Mouse (Mus musculus) ovary, postnatal 10 days (tissue): ENCODE data around the gene Hes7.
A peak's percentile ranks its signal among the peaks of the same experiment; 100 is the strongest.
"Not testable (repeated sequence)": the region's sequence is repeated elsewhere in the genome, so short reads cannot be mapped to it uniquely, and the experiment has no call there.

Experiments
- DNase-seq: peaks from one replicate; pipeline ENCODE4 v3.0.0; 2022; ENCODE audit warnings: low spot score

The Hes7 gene

DNA sequence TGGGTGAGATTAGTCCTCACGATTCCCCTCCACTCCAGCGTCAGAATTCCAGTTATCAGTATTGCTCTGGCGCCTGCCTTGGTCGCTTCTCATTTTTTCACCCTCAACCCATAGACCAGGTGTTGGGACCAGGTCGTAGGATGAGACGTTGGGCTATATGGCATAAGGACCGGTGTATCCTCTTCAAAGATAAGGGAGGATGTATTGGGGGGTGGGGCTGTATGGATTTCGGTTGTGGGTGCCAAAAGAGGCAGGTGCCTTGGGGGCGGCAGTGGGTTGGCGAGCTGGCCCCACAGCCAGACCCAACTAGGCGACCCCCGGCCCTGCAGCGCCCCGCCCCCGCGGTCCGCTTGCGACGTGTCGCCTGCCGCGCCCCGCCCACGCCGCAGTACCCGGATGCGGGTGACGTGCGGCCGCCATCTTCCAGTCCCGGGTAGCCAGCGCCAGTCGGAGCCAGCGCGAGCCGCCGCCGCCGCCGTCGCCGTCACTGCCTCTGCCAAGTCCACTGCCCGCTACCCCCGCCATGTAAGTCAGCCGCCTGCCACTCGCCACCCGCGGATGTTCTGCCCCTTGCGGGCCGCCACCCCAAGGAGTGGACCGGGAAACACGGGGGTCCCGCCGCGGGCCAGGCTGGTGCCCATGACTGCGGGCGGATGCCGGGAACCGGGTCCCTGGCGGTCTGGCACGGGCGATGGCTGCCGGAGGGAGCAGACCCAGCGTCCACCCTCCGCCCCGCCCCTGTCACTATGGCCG is 31.9 kb upstream of the Hes7 start, which contains the start of gene Vamp2:
Gene Vamp2, plus strand, starts transcription at position 388 of the 753 bp plus-strand sequence.
- peak; percentile 84 for DNase-seq

DNA sequence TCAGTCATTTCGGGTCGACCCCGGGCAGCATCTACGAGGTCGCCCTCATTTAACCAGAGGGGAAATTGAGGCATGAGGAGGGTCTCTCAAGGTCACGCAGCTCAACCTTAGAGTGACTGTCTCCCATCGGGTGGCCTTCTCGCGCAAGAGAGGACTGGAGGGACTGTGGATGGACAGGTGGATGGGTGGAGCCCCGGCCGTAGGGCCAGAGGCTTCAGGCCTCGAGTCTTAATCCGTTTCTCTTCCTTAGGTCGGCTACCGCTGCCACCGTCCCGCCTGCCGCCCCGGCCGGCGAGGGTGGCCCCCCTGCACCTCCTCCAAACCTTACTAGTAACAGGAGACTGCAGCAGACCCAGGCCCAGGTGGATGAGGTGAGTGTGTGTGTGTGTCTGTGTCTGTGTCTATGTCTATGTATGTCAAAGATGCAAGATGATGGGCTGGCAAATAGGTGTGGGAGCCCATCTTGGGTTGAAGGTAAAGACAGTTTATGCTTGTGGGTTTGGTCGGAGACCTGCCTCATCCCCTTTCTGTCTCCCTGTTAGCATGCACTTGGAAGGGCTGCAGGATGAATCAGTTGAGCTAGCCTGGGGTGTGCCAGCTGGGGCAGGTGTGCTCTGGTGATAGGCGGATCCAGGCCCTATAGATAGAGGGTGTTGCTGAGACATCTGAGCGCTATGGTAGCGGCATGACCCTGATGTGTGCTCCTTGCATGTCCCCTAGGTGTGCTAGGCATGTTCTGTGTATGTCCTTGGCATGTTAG is 31.2 kb upstream of the Hes7 start:
- no peak for DNase-seq

DNA sequence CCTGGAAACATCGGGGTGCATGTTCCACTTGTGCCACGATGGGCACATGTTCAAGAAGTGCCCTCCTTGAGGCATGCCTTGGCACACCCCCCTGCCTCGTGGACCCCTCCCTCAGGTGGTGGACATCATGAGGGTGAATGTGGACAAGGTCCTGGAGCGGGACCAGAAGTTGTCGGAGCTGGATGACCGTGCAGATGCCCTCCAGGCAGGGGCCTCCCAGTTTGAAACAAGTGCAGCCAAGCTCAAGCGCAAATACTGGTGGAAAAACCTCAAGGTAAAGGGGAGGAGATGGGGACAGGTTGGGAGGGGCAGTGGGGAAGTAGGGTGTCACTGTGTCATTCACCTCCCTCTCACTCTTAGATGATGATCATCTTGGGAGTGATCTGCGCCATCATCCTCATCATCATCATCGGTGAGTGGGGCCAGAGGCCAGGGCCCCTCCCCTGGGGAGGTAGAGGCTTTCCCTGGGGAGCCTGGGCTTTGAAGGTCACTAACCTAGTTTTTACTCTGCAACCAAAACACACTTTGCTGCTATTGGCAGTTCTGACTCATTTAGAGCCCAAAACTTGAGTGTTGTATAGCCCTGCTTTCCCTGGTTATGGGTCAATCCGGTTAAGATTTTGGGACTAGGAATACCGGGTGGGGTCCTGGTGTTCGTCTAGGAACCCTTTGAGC is 30.5 kb upstream of the Hes7 start:
- DNase-seq, result no peak

DNA sequence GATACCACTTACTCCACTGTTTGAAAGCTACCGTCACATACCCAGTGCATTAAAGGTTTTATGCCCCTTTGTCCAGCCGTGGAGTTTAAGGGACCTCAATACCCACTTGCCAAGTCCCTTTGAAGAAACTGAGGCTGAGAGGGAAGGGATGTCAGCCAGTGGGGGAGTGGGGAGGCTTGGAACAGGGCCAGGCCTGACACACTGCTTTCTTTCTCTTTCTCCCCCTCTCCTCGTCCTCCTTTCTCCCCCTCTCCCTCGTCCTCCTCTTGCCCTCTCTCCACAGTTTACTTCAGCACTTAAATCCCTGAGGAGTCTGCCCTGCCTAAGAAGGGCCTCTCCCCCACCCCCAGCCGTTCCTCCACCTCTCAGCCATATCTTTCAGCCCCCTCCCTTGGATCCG is 29.8 kb upstream of the Hes7 start:
- no peak for DNase-seq

DNA sequence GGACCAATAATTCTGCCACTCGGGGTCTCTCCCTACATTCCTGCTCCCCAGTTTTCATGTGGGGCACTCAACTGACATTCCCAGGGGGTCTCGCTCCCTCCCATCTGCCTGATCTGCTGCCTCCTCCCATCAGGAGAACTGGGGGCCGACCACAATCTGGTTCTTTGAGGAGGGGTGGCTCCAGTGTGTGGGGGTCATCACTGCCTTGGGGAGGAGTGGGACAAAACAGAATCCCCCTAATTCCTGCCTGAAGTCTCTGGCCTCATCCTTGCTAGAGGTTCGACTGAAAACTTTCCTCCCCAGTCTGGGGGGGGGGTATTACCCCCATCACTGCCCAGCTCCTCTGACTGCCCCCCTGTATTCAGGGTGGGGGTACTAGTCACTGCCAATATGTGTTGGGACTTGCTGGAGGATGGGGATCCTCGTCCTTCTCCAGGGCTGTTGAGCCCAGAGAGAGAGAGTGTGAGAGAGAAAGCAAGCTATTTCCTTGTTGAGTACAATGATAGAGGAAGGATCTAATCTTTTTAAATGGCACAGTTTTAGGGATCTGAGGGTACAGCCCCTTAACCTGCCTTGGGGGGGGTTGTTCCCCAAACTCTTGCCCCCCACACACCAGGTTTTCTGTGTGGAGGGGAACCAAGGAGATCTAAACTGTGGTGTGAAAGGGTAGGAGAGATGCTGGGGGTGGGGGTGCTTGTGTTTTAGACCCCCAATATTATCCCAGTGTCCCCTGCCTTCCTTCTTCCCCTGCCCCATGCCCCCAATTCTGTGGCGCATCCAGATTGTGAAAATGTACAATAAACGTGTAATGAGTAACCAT is 28.4 kb upstream of the Hes7 start:
- no peak for DNase-seq

DNA sequence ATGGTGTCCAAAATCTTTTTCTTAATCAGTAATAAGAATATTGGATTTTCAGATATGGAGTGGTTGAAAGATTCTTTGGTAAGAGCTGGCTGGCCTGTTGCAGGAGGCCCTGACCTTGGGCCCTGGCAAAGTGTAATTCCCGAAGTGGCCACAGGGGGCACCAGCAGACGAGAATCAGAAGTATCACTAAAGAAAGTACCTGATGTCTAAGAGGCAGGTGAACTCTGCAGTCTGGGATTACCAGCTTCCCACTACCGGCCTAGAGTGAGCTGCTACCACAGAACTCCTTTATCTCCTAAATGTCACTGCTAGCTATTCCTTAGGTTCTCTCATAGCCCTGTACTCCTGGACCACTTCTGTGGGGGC is 27.8 kb upstream of the Hes7 start:
- DNase-seq, result no peak

DNA sequence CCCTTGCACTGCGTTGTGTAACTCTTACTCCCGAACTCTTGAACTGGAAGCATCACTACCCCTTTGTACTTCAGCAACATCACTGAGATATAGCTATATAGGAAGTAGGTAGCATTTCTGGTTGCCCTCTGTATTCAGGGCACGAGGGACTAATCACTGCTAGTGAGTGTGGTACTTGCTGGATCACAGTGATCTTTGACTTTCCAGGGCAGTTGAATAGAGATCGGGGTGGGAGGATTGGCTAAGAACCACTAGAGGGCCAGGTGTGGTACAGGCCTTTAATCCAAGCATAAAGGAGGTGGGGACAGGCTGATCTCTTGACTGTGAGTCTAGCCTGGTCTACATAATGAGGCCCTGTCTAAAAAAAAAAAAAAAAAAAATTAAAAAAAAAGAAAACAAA is 27.3 kb upstream of the Hes7 start:
- no peak for DNase-seq

DNA sequence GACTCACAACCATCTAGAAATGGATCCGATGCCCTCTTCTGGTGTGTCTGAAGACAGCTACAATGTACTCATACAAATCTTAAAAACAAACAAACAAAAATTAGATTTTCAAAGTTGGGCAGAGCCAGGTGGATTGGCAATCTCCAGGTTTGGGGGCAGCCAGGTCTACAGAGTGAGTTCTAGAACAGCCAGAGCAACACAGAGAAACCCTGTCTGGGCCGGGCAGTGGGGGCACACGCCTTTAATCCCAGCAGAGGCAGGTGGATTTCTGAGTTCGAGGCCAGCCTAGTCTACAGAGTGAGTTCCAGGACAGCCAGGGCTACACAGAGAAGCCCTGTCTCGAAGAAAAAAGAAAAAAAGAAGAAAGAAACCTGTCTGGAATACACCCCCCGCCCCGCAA is 26.3 kb upstream of the Hes7 start:
- DNase-seq, result not testable (repeated sequence)

DNA sequence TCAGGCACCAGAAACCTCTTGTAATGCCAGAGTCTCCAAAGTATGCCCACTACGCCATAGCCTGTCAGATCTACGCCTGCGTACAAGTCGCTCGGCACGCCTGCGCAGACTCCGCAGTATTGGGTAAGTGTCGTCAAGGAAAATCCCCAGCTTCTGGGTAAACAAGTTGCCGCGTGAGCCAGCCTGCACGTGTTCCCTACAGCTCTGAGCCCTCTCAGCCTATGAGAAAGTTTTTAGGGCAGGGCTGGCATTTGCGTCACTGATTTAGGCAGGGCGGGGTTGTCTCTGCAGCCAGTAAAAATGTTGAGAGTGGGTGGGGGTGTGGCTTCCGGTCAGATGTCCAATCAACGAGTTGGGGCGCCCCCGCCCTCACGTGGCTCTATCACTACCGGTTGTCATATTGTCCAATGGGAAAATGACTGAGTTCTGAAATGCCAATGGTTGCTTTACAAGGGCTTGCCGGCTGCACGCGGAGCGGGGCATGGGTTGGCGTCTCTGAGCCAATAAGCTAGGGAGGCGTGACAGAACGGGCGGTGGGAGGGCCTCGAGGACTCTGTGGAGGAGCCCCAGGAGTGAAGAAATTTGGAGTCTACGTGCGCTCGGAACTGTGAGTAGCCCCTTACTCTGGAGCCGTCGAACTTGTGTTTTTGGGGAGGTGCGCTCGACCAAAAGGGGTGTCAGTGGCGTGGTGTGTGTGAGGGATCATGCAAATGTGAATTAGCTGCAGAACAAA is 25.3 kb upstream of the Hes7 start, which contains the start of gene Per1:
Gene Per1, plus strand, starts transcription at position 521 of the 733 bp plus-strand sequence.
- DNase-seq, result peak; percentile 83

DNA sequence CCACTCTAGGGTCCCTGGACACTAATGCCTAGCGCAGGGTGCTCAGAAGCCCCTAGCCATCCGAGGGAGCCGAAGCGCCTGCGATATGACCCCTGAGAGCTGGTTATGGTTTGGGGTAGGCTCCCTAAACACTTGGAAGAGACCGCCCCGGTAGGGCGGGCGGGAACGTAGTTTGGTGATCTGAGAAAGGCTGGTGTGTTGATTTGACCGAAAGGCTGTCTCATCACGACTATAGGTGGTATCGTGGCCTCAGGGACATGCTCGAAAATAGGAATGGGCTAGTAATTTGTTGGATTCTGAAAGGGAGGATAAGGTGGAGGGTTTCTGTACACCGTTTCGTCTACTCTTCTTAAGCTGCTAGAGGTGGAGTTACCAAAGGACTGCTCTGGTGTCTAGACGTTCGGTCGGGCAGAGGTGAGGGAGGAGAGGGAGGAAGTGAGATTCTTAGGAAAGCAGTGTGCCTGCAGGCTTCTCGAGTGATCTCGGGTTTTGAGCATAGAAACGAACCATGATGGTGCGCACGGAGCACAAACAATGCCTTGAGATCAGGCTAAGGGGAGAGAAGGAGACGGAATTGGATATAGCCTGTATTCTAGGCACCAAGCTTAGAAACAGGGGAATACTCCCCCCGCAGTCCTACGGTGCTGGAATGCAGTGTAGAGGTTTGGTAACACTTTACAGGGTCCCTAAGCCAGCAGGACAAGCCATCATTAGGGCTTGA is 24.5 kb upstream of the Hes7 start:
- DNase-seq, result no peak

DNA sequence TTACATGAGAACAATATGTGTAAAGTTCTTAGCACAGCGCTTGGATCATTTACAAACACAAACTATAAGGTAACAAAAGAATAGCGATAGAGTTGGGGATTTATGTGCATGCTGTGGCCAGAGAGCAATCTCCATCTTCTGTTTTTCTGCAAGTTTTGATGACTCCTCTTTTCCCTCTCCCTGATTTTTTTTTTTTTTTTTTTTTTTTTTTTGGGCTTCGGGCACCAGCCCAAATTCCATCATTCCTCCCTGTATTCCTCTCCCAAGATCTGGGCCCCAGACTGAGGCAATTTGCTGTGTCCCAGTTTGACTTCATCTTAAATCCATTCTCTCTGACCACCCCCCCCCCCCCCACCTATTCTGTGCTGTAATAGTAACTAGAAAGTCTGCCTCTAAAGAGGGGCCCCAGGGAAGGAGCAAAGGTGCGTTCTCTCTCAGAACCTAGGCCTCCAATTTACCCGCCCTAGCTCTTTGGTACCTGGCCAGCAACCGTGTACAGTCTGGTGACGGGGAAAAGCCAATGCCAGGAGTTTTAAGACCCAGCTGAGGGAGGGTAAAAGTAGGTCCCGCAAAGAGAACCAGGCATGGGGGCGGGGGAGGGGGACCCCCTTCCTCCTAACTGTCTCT is 23.7 kb upstream of the Hes7 start:
- DNase-seq, result no peak

DNA sequence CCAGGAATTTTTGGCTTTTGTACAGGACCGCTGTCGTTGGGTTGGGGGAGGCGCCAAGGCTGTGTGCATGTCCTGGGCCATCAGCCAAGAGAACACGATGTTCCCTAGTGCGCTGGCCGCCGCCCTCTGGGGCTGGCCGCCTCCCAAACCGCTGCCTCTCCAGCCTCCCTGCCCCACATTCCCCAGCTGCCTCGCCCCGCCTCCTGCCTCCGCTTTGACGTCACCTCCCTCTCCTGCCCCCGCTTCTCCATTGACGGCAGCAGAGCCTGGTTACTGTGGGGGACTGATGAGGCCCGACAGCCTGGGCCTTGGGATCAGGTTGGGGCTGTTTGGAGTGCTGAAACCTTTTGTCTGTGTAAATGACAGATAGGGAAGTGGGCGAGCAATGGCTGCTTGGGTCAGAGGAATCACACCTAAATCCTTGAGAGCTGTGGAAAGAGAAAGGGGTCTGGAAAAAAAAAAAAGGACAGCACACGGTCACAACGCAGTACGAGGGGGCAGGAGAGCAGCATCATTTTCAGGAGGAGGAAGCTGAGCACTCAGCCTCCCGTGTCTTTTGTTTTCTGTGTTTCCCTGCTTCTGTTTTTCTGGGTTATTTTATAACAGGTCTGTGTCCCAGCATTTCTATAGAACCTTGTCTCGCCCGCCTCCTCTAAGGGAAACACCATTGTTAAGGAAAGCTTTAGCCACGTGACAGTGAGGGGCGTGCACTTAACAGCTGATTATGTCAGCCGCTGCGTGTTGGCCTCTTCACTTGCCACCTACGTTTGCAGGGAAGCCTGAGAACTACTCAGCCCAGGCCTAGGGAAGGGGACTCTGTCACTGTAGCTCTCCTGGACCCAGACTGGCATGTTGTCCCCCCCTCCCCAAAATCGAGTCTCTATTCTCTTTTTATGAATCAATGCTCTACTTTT is 23.0 kb upstream of the Hes7 start:
- peak; percentile 98 for DNase-seq

DNA sequence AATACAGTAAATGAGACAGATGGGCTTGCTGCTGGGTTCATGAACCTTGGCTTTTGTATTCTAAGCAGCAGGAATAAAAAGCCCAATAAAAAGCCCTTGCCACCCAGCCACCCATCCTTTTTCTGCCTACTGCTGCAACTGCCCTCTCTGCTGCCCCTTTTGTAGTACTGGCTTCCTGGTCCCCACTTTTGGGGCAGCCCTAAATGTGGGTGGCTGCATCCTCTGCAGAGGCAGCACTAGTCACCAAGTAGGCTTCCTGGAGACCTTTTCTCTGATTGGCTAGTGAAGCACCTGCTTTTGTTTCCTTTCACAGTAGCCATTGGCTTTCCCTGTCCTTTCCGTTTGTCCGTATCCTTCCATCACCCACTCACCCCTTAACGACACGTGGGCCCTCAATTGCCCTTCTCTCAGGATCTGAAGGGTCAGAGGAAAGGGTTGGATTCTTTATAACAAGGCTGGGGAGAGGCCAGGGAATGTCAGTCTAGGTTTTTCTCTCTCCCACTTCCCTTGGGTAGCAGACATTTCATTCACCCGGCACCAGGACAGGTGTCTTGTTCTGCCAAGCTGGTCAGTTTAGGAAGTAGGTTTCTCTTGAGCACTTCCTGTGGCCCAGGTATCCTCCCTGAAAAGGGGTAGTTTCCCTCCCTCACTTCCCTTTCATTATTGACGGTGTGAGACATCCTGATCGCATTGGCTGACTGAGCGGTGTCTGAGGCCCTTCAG is 22.0 kb upstream of the Hes7 start:
- no peak for DNase-seq

DNA sequence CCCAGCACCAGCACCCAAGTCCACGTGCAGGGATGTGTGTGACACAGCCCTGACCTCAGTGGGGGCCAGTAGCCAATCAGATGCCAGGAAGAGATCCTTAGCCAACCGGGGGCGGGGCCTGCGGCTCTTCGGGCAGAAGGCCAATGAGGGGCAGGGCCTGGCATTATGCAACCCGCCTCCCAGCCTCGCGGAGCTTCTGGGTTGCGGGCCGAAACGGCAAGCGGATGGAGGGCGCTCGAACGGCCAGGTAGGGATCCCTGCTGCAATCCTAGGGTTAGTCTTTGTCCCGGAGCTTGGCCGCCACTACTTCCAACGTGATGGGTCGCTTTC is 21.5 kb upstream of the Hes7 start:
- peak; percentile 80 for DNase-seq

DNA sequence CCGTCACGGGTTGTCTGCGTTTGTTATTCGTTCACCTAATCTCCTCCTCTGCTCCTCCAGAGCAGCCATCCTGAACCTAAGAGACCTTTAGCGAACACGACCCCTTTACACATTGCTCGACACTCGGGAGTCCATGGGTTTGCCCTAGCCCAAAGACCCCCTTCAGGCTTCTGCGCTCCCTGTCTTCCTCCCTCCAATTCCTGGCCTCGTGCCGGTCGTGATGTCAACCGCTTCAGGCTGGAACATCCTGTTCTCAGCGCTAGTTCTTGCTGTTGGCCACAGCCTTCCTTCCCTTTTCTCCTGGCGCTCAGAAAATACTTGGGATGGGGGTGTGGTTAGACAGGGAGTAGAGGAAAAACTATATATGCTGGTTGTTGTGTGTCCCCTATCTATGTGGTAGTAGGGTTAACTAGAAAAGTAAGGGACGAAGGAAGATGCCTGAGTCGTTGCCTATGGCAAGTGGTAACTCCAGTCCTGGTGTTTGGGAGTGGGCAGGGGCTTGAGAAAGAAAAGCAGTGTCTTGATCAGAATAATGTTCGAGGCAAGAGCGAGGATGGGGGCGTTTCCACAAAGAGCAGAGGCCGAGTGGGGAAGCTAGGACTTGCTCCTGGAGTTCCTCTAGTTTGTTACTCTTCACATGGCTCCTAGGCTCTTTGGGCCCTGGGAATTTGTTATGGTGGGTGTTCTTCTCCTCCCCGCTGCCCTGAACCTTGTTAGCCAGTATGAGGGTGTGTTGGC is 20.9 kb upstream of the Hes7 start:
- DNase-seq, result peak; percentile 56

DNA sequence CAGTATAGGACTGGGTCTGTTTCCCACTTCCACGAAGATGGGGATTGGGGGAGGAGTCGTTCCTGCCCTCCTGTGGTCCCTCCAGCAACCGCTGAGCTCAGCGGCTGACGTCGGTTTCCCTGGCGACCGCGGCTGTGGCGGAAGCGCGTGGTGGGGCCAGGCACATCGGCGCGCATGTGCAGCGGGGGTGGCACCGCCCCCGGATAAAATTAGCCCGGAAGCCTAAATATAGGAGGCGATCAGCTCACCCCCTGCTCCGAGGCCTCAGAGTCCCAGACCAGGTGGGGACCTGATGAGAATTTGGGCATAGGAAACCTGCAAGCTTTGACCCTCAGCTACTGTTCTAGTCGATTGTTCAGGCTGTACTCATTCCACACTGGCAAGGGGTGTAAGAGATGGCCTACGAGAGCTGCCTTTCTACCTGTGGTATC is 20.3 kb upstream of the Hes7 start:
- peak; percentile 68 for DNase-seq

DNA sequence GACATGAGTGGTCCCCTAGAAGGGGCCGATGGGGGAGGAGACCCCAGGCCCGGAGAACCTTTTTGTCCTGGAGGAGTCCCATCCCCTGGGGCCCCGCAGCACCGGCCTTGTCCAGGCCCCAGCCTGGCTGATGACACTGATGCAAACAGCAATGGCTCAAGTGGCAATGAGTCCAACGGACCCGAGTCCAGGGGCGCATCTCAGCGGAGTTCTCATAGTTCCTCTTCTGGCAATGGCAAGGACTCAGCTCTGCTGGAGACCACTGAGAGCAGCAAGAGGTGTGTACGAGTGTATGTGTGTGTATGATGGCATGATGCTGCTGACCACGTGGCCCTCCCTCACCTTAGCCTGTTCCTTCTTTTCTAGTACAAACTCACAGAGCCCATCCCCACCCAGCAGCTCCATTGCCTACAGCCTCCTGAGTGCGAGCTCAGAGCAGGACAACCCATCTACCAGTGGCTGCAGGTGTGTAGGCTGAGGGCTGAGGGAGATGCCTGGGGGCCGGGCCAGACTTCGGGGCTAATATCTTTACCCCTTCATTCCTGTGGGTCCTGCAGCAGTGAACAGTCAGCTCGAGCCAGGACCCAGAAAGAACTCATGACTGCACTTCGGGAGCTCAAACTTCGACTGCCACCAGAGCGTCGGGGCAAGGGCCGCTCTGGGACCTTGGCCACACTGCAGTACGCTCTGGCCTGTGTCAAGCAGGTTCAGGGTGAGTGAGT is 19.4 kb upstream of the Hes7 start:
- no peak for DNase-seq
